Mouse (Mus musculus) liver, adult 2 months (tissue): ENCODE data around the gene Fibp.

Source experiments
- CTCF ChIP-seq: fragments of 200-500 bp; IDR thresholded peaks from 2 replicates; pipeline ENCODE4 v1.5.1; 2011; ENCODE audit warnings: low read depth, low read length, control low read depth
- POLR2A ChIP-seq: fragments of 200-500 bp; IDR thresholded peaks from 2 replicates; pipeline ENCODE4 v1.6.1; 2011; ENCODE audit warnings: low read length, control low read depth; ENCODE audit not compliant: insufficient read depth; ENCODE audit errors: extremely low read depth

DNA sequence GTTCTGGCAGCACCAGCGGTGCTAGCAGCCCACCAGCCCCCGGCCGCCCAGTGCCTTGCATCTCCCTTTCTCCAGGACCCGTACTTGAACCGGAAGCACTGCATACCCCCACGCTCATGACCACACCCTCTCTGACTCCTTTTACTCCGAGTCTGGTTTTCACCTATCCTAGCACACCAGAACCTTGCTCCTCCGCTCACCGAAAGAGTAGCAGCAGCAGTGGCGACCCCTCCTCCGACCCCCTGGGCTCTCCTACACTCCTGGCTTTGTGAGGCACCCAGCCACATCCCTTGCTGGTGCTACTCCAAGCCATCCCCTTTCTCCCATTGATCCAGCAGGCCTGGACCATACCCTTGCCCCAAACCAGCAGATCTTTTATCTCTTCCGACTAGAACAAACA, 5.4 kb upstream of the Fibp start:
- TF ChIP-seq CTCF (no peak), POLR2A (no peak)
